ENCODE assay signal across 10 mouse cellular contexts in genomic region chr2:61110591-61110990, GRCm38 (mm10).
DNase-seq lines count a peak whose midpoint lies in the region; ATAC-seq lines count a peak whose summit lies in the region.
"Had no signal": no experiment of that assay in that cellular context is flagged by ENCODE, and none has a peak within 500 bp of the region (broad histone marks: within the 10 kb centered on the region; RNA-seq: fewer than 3 reads in every experiment).

No protein-coding gene starts in this region.

- no peak for ATAC-seq in kidney, embryonic 16.5 days (ENCODE audit: low FRiP score, low TSS enrichment)
- ATAC-seq in hindbrain, embryonic 12.5 days (ENCODE audit: low FRiP score) = no peak
- ATAC-seq in hindbrain, embryonic 11.5 days (ENCODE audit: low FRiP score) = no peak

- H3K9me3 ChIP-seq in kidney, embryonic 16.5 days (ENCODE audit: low read length) = no peaks in the 10 kb centered on the region
- no peaks in the 10 kb centered on the region for H3K9me3 ChIP-seq in hindbrain, embryonic 12.5 days (replicated peaks)
- H3K9me3 ChIP-seq in hindbrain, embryonic 11.5 days (ENCODE audit: control insufficient read depth, low read length) = no peaks in the 10 kb centered on the region
- H3K9me3 ChIP-seq: limb, embryonic 13.5 days had no signal

- 0 out of 2 replicates have a peak, but pooled peaks cover 3% of the 10 kb centered on the region for H3K4me1 ChIP-seq in kidney, embryonic 16.5 days (ENCODE audit: insufficient read depth, low read length)
- H3K4me1 ChIP-seq in hindbrain, embryonic 12.5 days = no peaks in the 10 kb centered on the region
- no peaks in the 10 kb centered on the region for H3K4me1 ChIP-seq in hindbrain, embryonic 11.5 days (replicated peaks; ENCODE audit: control insufficient read depth, insufficient read depth, low read length)
- H3K4me1 ChIP-seq: limb, embryonic 13.5 days had no signal

- H3K4me3 ChIP-seq in kidney, embryonic 16.5 days (ENCODE audit: low read length) = no peak overlapping the region
- no peak overlapping the region for H3K4me3 ChIP-seq in hindbrain, embryonic 12.5 days
- H3K4me3 ChIP-seq in hindbrain, embryonic 11.5 days (ENCODE audit: low read depth, low read length) = no peak overlapping the region
- H3K4me3 ChIP-seq: left cerebral cortex, adult 2 months; limb, embryonic 13.5 days had no signal

- H3K4me2 ChIP-seq in kidney, embryonic 16.5 days (replicated peaks; ENCODE audit: low read depth, low read length) = no peak overlapping the region
- H3K4me2 ChIP-seq in hindbrain, embryonic 12.5 days (replicated peaks) = no peak overlapping the region
- no peak overlapping the region for H3K4me2 ChIP-seq in hindbrain, embryonic 11.5 days (replicated peaks; ENCODE audit: low read depth, low read length)
- H3K4me2 ChIP-seq: limb, embryonic 13.5 days had no signal

- no peaks in the 10 kb centered on the region for H3K36me3 ChIP-seq in kidney, embryonic 16.5 days (ENCODE audit: insufficient read depth, low read length)
- no peaks in the 10 kb centered on the region for H3K36me3 ChIP-seq in hindbrain, embryonic 12.5 days
- H3K36me3 ChIP-seq in hindbrain, embryonic 11.5 days (ENCODE audit: control insufficient read depth, insufficient read depth, low read length) = no peaks in the 10 kb centered on the region
- H3K36me3 ChIP-seq: limb, embryonic 13.5 days had no signal

- H3K9ac ChIP-seq in kidney, embryonic 16.5 days (replicated peaks; ENCODE audit: low read length) = no peak overlapping the region
- H3K9ac ChIP-seq in hindbrain, embryonic 12.5 days = no peak overlapping the region
- no peak overlapping the region for H3K9ac ChIP-seq in hindbrain, embryonic 11.5 days (ENCODE audit: low read depth, low read length)
- H3K9ac ChIP-seq: limb, embryonic 13.5 days had no signal

- WGBS in kidney, embryonic 16.5 days = 30% methylated on average over 9 of the region's 9 CpGs
- WGBS in hindbrain, embryonic 12.5 days = 66% methylated on average over 9 of the region's 9 CpGs
- 65% methylated on average over 9 of the region's 9 CpGs for WGBS in hindbrain, embryonic 11.5 days

- no peaks in the 10 kb centered on the region for H3K27me3 ChIP-seq in kidney, embryonic 16.5 days (ENCODE audit: insufficient read depth, low read length)
- no peaks in the 10 kb centered on the region for H3K27me3 ChIP-seq in hindbrain, embryonic 12.5 days
- H3K27me3 ChIP-seq in hindbrain, embryonic 11.5 days (ENCODE audit: control insufficient read depth, insufficient read depth, low read length) = no peaks in the 10 kb centered on the region
- H3K27me3 ChIP-seq: limb, embryonic 13.5 days had no signal

- no peak overlapping the region for H3K27ac ChIP-seq in kidney, embryonic 16.5 days (ENCODE audit: low read length)
- no peak overlapping the region for H3K27ac ChIP-seq in hindbrain, embryonic 12.5 days
- no peak overlapping the region for H3K27ac ChIP-seq in hindbrain, embryonic 11.5 days (ENCODE audit: low read depth, low read length)
- H3K27ac ChIP-seq: left cerebral cortex, adult 2 months; limb, embryonic 13.5 days had no signal

- peak; percentile 43 for DNase-seq in kidney, adult 18-20 months
- DNase-seq in adrenal gland, postnatal 10 days = peak; percentile 10
- DNase-seq in kidney, adult 9 months = peak; percentile 64
- peak; percentile 54 for DNase-seq in lung, postnatal 14 days
- no peak for DNase-seq in hindbrain, embryonic 11.5 days (ENCODE audit: low spot score)
- DNase-seq: thymus, postnatal 4 days had no signal
